Mouse (Mus musculus): ENCODE results near the gene Cdc42bpb. TPM values are rescaled to one million over a fixed set of nuclear protein-coding genes. Genes with fewer than 3 reads are reported as not detected.

The Cdc42bpb gene
- polyA plus RNA-seq, 1 experiment from 2014 or later, result 39.4 TPM

GRCm38 (mm10) chr12:111274006-111274405 is 103.5 kb downstream of the Cdc42bpb start:
- Histone ChIP-seq H3K9ac (replicated peaks) (no peak overlapping the region), H3K4me1 (peaks cover 17% of the 10 kb centered on the region), H3K9me3 (peaks cover 2% of the 10 kb centered on the region; the same call in 1 of the 2 replicates), H3K4me3 (peak overlapping the region; percentile 41), H3K4me2 (replicated peaks) (peak overlapping the region; percentile 57), H3K27ac (replicated peaks) (no peak overlapping the region), H3K27me3 (peaks cover 85% of the 10 kb centered on the region), H3K36me3 (no peaks in the 10 kb centered on the region)
- ATAC-seq (ENCODE audit: low FRiP score, low read depth), result no peak
- 4% methylated on average over 28 of the region's 28 CpGs for WGBS

GRCm38 (mm10) chr12:111272420-111272819 is 105.1 kb downstream of the Cdc42bpb start:
- Histone ChIP-seq H3K9ac (replicated peaks) (no peak overlapping the region), H3K36me3 (no peaks in the 10 kb centered on the region), H3K4me1 (peaks cover 17% of the 10 kb centered on the region), H3K27ac (replicated peaks) (no peak overlapping the region), H3K4me2 (replicated peaks) (no peak overlapping the region), H3K9me3 (no peaks in the 10 kb centered on the region), H3K27me3 (peaks cover 86% of the 10 kb centered on the region), H3K4me3 (no peak overlapping the region)
- WGBS, result 16% methylated on average over 12 of the region's 12 CpGs
- ATAC-seq (ENCODE audit: low FRiP score, low read depth), result no peak

GRCm38 (mm10) chr12:111271966-111272365 is 105.6 kb downstream of the Cdc42bpb start:
- Histone ChIP-seq H3K9me3 (no peaks in the 10 kb centered on the region), H3K4me1 (peaks cover 17% of the 10 kb centered on the region), H3K27me3 (peaks cover 81% of the 10 kb centered on the region), H3K36me3 (no peaks in the 10 kb centered on the region), H3K27ac (replicated peaks) (no peak overlapping the region), H3K9ac (replicated peaks) (no peak overlapping the region), H3K4me3 (no peak overlapping the region), H3K4me2 (replicated peaks) (no peak overlapping the region)
- no peak for ATAC-seq (ENCODE audit: low FRiP score, low read depth)
- WGBS, result 23% methylated on average over 8 of the region's 8 CpGs

- H3K4me1 ChIP-seq, result peaks cover 17% of the 10 kb centered on the region
- ATAC-seq (ENCODE audit: low FRiP score, low read depth), result no peak
Observed at GRCm38 (mm10) chr12:111271406-111271805, 106.1 kb downstream of the Cdc42bpb start.

GRCm38 (mm10) chr12:111270629-111271277 is 106.8 kb downstream of the Cdc42bpb start, which contains the start of gene Amn:
Gene Amn (plus strand): TSS chr12:111271095.
- Histone ChIP-seq H3K9ac (replicated peaks) (no peak within 1 kb of the TSS), H3K4me2 (replicated peaks) (no peak within 1 kb of the TSS), H3K27me3 (peaks cover 69% of the 10 kb centered on the region), H3K4me3 (no peak within 1 kb of the TSS), H3K27ac (replicated peaks) (no peak within 1 kb of the TSS), H3K36me3 (no peaks in the 10 kb centered on the region), H3K4me1 (peaks cover 17% of the 10 kb centered on the region), H3K9me3 (no peaks in the 10 kb centered on the region)
- ATAC-seq (ENCODE audit: low FRiP score, low read depth), result no peak
- WGBS, result 41% methylated on average over 25 of the region's 25 CpGs

More at GRCm38 (mm10) chr12:111271406-111271805, 106.1 kb downstream of the Cdc42bpb start:
- 6% methylated on average over 27 of the region's 28 CpGs for WGBS
- no peak overlapping the region for H3K9ac ChIP-seq (replicated peaks)
- H3K27ac ChIP-seq (replicated peaks), result no peak overlapping the region
- H3K27me3 ChIP-seq, result peaks cover 76% of the 10 kb centered on the region
- H3K4me2 ChIP-seq (replicated peaks), result no peak overlapping the region
- no peaks in the 10 kb centered on the region for H3K9me3 ChIP-seq
- H3K4me3 ChIP-seq, result no peak overlapping the region
- no peaks in the 10 kb centered on the region for H3K36me3 ChIP-seq

GRCm38 (mm10) chr12:111267673-111268325 is 109.7 kb downstream of the Cdc42bpb start:
- ATAC-seq (ENCODE audit: low FRiP score, low read depth), result no peak
- H3K4me3 ChIP-seq, result no peak overlapping the region
- H3K9ac ChIP-seq (replicated peaks), result no peak overlapping the region
- no peak overlapping the region for H3K27ac ChIP-seq (replicated peaks)
- H3K4me2 ChIP-seq (replicated peaks), result no peak overlapping the region
- H3K36me3 ChIP-seq, result peaks cover 14% of the 10 kb centered on the region
- H3K9me3 ChIP-seq, result no peaks in the 10 kb centered on the region
- WGBS, result 78% methylated on average over 4 of the region's 4 CpGs
- peaks cover 39% of the 10 kb centered on the region for H3K27me3 ChIP-seq
- H3K4me1 ChIP-seq, result no peaks in the 10 kb centered on the region

- Histone ChIP-seq H3K4me2 (replicated peaks) (no peak overlapping the region), H3K36me3 (peaks cover 19% of the 10 kb centered on the region), H3K4me1 (no peaks in the 10 kb centered on the region), H3K27ac (replicated peaks) (no peak overlapping the region), H3K9ac (replicated peaks) (no peak overlapping the region), H3K9me3 (no peaks in the 10 kb centered on the region), H3K27me3 (peaks cover 27% of the 10 kb centered on the region), H3K4me3 (no peak overlapping the region)
- 66% methylated on average over 12 of the region's 12 CpGs for WGBS
- no peak for ATAC-seq (ENCODE audit: low FRiP score, low read depth)
Observed at GRCm38 (mm10) chr12:111266592-111266991, 110.9 kb downstream of the Cdc42bpb start.

GRCm38 (mm10) chr12:111265212-111265611 is 112.3 kb downstream of the Cdc42bpb start:
- Histone ChIP-seq H3K4me2 (replicated peaks) (no peak overlapping the region), H3K27ac (replicated peaks) (no peak overlapping the region), H3K27me3 (peaks cover 14% of the 10 kb centered on the region), H3K4me3 (no peak overlapping the region), H3K36me3 (peaks cover 30% of the 10 kb centered on the region), H3K9me3 (no peaks in the 10 kb centered on the region), H3K4me1 (no peaks in the 10 kb centered on the region), H3K9ac (replicated peaks) (no peak overlapping the region)
- ATAC-seq (ENCODE audit: low FRiP score, low read depth), result no peak
- 62% methylated on average over 5 of the region's 5 CpGs for WGBS

GRCm38 (mm10) chr12:111263650-111264049 is 113.9 kb downstream of the Cdc42bpb start:
- WGBS, result 96% methylated on average over 16 of the region's 16 CpGs
- Histone ChIP-seq H3K9me3 (no peaks in the 10 kb centered on the region), H3K9ac (replicated peaks) (no peak overlapping the region), H3K36me3 (peaks cover 36% of the 10 kb centered on the region), H3K27me3 (0 out of 2 replicates have a peak, but pooled peaks cover 2% of the 10 kb centered on the region), H3K4me1 (no peaks in the 10 kb centered on the region), H3K4me2 (replicated peaks) (no peak overlapping the region), H3K4me3 (no peak overlapping the region), H3K27ac (replicated peaks) (no peak overlapping the region)
- ATAC-seq (ENCODE audit: low FRiP score, low read depth), result no peak

GRCm38 (mm10) chr12:111251227-111251626 is 126.3 kb downstream of the Cdc42bpb start:
- no peak for ATAC-seq (ENCODE audit: low FRiP score, low read depth)
- H3K4me1 ChIP-seq, result no peaks in the 10 kb centered on the region; the same call in 1 of the 2 replicates
- peaks cover 50% of the 10 kb centered on the region for H3K36me3 ChIP-seq
- no peaks in the 10 kb centered on the region for H3K27me3 ChIP-seq
- H3K4me2 ChIP-seq (replicated peaks), result no peak overlapping the region
- WGBS, result 76% methylated on average over 9 of the region's 9 CpGs
- no peak overlapping the region for H3K27ac ChIP-seq (replicated peaks)
- no peak overlapping the region for H3K9ac ChIP-seq (replicated peaks)
- H3K9me3 ChIP-seq, result no peaks in the 10 kb centered on the region
- no peak overlapping the region for H3K4me3 ChIP-seq

- Histone ChIP-seq H3K9me3 (no peaks in the 10 kb centered on the region), H3K27ac (replicated peaks) (no peak overlapping the region), H3K9ac (replicated peaks) (no peak overlapping the region), H3K4me3 (no peak overlapping the region), H3K36me3 (peaks cover 49% of the 10 kb centered on the region), H3K27me3 (no peaks in the 10 kb centered on the region), H3K4me1 (no peaks in the 10 kb centered on the region; the same call in 1 of the 2 replicates), H3K4me2 (replicated peaks) (no peak overlapping the region)
- WGBS, result 88% methylated on average over 8 of the region's 8 CpGs
- ATAC-seq (ENCODE audit: low FRiP score, low read depth), result no peak
Observed at GRCm38 (mm10) chr12:111250116-111250515, 127.4 kb downstream of the Cdc42bpb start.

GRCm38 (mm10) chr12:111249095-111249494 is 128.4 kb downstream of the Cdc42bpb start:
- Histone ChIP-seq H3K36me3 (peaks cover 55% of the 10 kb centered on the region), H3K27me3 (no peaks in the 10 kb centered on the region), H3K4me1 (no peaks in the 10 kb centered on the region), H3K4me3 (no peak overlapping the region), H3K27ac (replicated peaks) (no peak overlapping the region), H3K9me3 (no peaks in the 10 kb centered on the region), H3K9ac (replicated peaks) (no peak overlapping the region), H3K4me2 (replicated peaks) (no peak overlapping the region)
- ATAC-seq (ENCODE audit: low FRiP score, low read depth), result no peak
- WGBS, result 59% methylated on average over 3 of the region's 3 CpGs
